Mouse (Mus musculus) megakaryocyte, embryonic 14.5 days (primary cell): ENCODE results near the gene Pld3.

Experiments
- FLI1 ChIP-seq: IDR thresholded peaks from 2 replicates; pipeline ENCODE4 v1.6.1; 2012; ENCODE audit warnings: low read length, inconsistent platforms, mixed read lengths
- GATA1 ChIP-seq: IDR thresholded peaks from 3 replicates; pipeline ENCODE4 v1.6.1; 2012; ENCODE audit warnings: mixed read lengths, low read length, inconsistent platforms, borderline replicate concordance

- TF ChIP-seq GATA1 (no peak), FLI1 (no peak)
Measured at GRCm38 (mm10) chr7:27590088-27590487, 37.1 kb upstream of the Pld3 start.
